15 mouse cellular contexts compared by ENCODE assay signal in genomic region chr7:123242241-123242640, GRCm38 (mm10). TPM values are rescaled to one million over a fixed set of nuclear protein-coding genes. Genes with fewer than 3 reads are reported as not detected.
"Had no signal": no experiment of that assay in that cellular context is flagged by ENCODE, and none has a peak within 500 bp of the region (broad histone marks: within the 10 kb centered on the region; RNA-seq: fewer than 3 reads in every experiment).

No protein-coding gene starts in this region.

- DNase-seq: lung, adult 18-20 months; lung, embryonic 14.5 days; lung, postnatal 10 days; lung, postnatal 4 days; midbrain, embryonic 14.5 days; right cerebral cortex, postnatal 14 days; thymus, adult 18-20 months; thymus, postnatal 14 days; thymus, postnatal 36 days had no signal

- H3K27ac ChIP-seq: liver, embryonic 14.5 days; midbrain, embryonic 10.5 days; midbrain, embryonic 12.5 days; neural tube, embryonic 12.5 days had no signal

- H3K9ac ChIP-seq: liver, embryonic 14.5 days; lung, embryonic 14.5 days; midbrain, embryonic 12.5 days; neural tube, embryonic 12.5 days had no signal

- H3K4me2 ChIP-seq: lung, embryonic 14.5 days; midbrain, embryonic 12.5 days; neural tube, embryonic 12.5 days had no signal

- H3K4me1 ChIP-seq: neural tube, embryonic 12.5 days had no signal

- H3K27me3 ChIP-seq: midbrain, embryonic 12.5 days; neural tube, embryonic 12.5 days had no signal

- H3K9me3 ChIP-seq: midbrain, embryonic 10.5 days; midbrain, embryonic 12.5 days; neural tube, embryonic 12.5 days had no signal

- H3K4me3 ChIP-seq: midbrain, embryonic 10.5 days; midbrain, embryonic 12.5 days; neural tube, embryonic 12.5 days had no signal

- H3K36me3 ChIP-seq: midbrain, embryonic 10.5 days; midbrain, embryonic 12.5 days; neural tube, embryonic 12.5 days had no signal

- ATAC-seq: midbrain, embryonic 16.5 days had no signal

RNA-seq across cellular contexts. Expression of gene Slc5a11, which starts 27.7 kb away (rescaled TPM):
- total RNA-seq: megakaryocyte-erythroid progenitor cell, adult 5-6 weeks had no signal
